Mouse (Mus musculus): ENCODE results near the gene Klk4.

The Klk4 gene

DNA sequence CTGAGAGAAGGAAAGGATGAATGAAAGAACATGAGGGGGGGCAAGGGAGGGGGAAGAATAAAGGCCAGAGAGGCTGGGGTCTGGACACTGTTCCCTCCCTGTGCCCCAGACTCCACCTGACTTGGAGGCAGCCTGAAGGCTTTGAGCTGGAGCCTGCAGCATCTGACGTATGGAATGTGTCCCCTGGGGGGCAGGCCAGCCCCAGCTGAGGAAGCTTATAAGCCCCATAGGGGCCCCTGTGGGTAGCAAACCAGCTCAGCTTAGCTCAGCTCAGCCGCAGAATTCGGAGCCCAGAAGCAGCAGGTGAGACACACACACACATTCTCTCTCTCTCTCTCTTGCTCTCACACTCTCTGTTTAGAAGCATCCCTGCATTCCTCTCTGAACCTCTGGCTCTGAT lies at the start of gene Klk4:
Gene Klk4, plus strand, starts transcription at position 249 of the 400 bp plus-strand sequence.
- no peak for DNase-seq

- no peak for DNase-seq
These were observed 39.3 kb upstream of the Klk4 start, which contains the start of gene Klk5 for GRCm38 (mm10) chr7:43841701-43842100. Gene Klk5, plus strand, starts transcription at chr7:43841971.

DNA sequence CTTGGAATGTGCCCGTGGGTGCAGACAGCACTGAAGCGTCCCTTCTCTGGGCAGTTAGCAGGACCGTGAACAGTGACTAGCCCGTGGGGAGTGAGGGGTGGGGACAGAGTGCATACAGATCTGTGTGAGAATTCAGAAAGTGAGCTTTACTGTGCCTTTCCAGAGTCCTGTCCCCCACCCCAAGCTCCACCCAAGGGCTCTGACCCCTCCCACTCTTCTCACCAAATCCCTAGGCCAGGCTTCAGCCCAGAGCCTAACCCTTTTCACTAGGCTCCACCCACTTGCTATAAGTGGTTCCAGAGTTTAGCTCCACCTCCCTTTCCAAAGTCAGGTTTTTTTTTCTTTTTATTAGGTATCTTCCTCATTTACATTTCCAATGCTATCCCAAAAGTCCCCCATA lies 37.2 kb upstream of the Klk4 start:
- DNase-seq, result no peak

DNA sequence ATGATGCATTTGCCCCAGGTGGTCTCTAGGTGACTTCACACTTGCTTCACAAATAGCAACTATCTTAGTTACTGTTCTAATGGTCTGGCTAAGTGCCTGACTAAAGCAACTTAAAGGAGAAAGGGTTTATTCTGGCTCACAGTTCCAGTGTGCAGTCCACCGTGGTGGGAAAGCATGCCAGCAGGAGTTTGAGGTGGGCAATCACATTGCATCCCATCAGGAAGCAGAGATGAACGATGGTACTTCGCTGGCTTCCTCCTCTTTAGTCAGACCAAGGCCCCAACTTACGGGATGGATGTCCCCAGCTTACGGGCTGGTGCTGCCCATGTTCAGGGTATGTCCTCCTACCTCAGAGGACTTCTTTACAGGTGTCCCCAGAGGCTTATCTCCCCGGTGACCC lies 29.3 kb upstream of the Klk4 start:
- no peak for DNase-seq

DNA sequence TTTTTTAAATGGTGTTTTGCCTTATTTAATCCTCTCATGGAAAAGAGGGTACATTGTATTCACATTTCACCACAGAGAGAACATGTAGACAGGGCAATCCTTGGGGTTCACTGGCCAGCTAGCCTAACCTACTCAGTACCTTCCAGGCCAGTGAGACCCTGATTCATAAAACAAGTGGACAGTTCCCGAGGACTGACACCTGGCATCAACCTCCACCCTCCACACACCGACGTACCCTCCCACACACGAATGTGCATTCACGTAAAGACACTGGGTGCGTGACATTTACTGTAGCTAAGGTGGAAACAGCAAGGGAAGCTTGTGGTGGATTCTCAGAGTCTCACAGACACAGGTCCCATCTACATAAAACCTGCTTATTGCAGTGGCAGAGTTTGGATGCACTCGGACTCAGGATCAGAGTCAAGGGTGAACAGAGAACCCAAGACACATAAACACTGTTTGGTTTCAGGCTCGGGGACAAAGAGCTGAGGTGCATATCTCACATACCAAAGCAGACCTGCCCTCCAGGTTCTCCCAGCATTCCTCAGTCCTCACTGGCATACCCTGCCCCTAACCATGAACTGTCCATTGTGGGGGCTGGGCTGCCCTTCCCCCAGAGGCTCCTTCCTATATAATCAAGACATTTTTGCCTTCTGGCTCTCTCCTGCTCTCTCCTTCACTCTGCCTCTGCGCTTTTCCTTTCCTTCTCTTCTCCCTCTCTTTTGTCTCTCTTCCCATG lies 26.1 kb upstream of the Klk4 start:
- DNase-seq, result no peak

DNA sequence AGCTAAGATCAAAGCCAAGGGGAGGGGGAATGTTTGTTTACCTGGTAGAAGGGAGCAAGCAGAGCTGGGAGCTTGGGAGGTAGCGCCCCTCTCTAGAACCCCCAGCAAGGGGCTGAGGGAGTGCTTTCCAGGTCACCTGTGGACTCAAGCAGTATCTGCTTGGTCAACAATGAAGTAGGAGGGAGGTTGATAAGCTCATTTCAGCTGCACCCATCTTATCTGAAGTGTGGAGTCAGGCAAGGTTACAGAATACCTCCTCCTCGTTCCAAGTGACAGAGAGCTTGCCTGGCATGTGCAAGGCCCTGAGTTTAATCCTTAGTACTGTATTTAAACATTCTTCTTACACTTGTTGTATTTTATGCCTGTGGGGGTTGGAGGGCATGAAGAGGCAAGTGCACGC lies 25.3 kb upstream of the Klk4 start:
- DNase-seq, result no peak

DNA sequence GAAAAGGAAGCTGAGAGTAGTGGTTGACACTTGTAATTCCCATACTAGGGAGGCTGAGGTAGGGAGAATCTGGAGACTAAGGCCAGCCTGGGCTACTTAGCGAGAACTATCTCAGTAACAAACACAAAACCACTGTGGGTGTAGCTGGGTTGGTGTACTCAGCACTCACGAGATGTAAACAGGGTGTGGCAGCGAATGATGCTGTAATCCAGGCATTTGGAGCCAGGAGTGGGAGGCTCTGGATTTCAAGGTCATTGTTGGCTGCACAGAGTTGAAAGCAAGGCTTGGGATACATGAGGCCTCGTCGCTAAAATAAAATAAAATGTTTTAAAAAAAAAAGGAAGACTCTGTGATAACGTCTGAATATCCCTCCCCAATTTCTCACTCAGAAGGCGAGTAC lies 24.7 kb upstream of the Klk4 start:
- no peak for DNase-seq

DNA sequence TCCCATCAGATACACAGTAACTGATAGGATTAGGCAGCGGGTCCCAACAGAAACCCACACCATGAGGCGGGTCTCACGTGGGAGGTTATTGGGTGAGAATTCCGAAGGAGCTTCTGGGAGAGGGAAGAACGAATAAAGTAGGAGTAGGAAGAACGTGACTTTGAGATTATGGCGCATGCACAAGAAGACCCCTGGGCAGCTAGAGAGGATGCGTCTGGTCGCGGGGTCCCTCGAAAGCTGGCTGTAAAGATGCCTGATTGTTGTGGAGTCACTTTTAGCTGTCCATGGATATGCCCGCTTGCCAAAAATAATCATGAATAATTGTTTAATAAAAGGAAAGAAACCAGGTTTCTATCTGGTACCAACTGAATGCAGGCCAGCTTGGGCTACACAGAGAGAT lies 23.5 kb upstream of the Klk4 start:
- no peak for DNase-seq

DNA sequence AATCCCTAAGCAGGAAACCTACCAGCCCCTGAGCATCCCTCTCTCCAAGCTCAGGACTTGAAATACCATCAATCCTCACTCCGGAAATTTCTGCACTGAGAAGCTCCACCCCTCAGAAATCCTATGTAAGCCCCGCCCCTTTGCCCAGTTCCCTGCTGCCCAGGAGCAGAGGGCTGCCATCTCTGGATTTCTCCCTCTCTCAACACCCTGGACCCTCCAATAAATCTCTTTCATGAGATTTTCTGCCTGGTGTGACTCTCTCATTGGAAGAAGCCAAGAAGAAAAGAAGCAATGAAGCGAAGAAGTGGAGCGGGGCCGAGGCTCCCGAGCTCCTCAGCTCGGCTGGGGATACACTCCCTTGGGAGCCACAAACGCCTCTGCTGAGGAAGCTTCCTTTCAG lies 20.5 kb upstream of the Klk4 start:
- no peak for DNase-seq

- peak; percentile 35 to 71 for DNase-seq
These were observed 7.7 kb upstream of the Klk4 start for GRCm38 (mm10) chr7:43873237-43873636.

DNA sequence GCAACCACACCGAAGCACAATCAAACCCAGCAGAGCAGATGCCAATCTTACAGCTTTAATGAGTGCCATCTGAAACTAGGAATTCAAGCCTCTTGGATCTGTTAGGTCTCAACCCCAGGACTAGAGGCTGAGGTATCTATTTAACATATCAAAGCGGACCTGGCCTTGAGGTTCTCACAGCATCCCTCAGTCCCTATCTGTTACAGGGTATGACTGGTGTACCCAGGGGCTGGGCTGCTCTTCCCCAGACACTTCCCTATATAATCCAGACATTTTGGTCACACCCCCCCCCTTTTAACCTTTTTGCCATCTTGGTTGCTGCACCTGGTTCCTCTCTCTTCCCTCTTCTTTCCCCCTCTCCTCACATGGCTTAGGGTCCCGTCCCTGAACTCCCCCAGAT lies 7.3 kb upstream of the Klk4 start:
- DNase-seq, result no peak

GRCm38 (mm10) chr7:43874868-43875375 lies 6.0 kb upstream of the Klk4 start:
- DNase-seq, result no peak

- no peak for DNase-seq
These were observed 4.5 kb upstream of the Klk4 start for GRCm38 (mm10) chr7:43876444-43876843.

- DNase-seq, result no peak
These were observed 2.7 kb upstream of the Klk4 start for GRCm38 (mm10) chr7:43878281-43878680.

DNA sequence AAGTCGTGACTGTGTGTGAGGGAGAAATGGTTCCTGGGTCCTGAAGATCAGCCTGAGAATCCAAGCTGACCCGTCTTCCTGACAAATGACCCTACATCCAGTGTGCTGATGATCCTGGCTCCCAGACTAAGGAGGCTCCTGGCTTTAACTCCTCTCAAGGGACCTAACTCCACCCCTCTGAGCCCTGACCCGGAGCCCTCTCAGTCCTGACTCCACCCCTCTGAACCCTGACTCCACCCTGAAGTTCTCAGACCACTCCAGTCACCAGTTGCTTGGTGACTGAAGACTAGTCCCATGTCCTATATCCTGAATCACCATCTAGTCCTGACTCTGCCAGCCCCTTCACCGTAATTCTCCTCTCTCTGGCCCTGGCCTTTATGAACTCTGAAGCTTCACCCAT lies 1.4 kb downstream of the Klk4 start:
- DNase-seq, result no peak

DNA sequence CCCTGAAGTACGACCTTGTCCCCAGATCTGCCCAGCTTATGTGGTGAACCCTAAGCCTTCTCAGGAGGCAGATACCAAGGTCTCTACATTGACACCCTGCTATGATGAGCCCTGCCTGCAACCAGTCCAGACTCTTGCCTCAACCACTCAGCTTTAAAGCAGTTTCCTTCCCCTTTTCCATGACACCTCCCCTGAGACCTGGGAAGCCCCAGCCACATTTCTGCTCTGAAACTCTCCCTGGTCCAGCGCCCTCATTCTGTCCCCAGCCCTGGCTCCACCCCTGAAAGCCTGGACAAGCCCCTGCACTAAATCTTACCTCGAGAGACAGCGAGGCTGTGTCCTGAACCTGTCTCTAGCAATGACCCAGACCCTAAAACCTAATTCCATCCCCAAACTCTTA lies 1.9 kb downstream of the Klk4 start:
- DNase-seq, result no peak

DNA sequence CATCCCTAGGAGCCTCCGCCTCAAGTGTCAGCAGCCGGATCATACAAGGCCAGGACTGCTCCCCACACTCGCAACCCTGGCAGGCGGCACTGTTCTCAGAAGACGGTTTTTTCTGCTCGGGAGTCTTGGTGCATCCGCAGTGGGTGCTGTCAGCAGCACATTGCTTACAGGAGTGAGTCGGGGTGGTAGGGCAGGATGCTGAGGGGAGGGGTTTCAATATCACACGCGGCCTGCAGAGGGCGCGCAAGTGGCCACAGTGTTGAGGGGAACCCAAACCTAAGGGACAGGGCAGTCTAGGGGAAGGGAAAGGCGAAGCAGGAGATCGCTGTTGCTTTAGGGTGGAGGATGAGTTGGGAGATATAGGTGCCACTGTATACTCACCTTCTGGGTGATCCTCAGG lies 2.6 kb downstream of the Klk4 start:
- DNase-seq, result peak; percentile 22 to 51

GRCm38 (mm10) chr7:43891365-43891764 lies 10.4 kb downstream of the Klk4 start:
- DNase-seq, result no peak

DNA sequence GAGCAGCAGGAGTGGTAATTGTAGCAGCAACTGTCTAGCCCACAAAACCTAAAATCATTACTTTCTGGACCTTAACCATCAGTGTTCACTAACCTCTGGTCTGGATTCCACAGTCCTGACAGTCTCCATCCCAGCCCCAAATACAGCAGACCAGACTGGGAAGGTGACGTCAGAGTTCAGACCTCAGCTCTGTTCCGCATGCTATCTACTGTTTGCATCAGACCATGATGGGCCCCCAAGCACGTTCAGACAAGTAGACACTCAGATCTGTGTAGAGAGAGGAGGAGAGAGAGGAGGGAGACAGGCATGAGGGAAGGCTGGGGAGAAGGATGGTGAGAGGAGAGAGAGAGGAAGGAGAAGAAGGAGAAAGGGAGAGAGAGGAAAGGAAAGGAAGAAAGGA lies 10.8 kb downstream of the Klk4 start:
- DNase-seq, result no peak

DNA sequence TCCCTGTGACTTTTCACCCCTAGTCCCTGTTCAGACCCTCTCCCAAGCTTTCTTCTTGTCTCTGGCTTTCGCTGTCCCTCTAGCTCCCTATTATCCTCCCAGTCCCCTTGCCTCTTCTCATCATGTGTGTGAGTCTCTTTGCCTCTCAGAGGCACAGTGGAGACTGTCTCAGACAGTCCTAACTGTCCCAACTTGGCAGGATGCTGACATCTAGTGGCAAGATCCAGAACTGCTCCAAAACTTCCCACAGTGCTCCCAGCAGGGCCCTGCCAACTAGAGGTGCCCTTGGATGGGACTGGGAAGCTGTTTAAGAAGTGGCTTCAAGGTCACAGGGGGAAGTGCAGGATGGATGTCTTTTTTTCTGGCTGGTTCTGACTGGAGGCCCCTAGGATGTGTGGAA lies 13.9 kb downstream of the Klk4 start:
- peak; percentile 71 to 83 for DNase-seq

DNA sequence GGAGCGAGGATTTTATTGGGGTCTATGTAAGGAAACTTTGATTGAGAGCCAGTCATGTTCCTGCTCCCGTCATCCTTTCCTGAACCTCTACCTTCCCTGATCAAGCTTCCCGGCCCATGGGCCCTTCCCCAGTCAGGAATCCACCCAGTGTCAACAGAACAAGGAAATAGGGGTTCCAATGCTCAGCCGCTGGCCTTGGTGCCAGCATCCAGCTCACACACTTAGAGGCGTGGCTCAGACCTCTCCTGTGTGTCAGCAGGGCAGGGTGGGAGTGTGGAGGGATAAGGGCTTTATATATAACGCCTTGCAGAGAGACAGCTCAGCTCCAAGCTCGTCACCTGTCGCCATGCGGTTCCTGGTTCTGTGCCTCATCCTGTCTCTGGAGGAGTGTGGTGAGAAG lies 33.9 kb downstream of the Klk4 start:
- no peak for DNase-seq

GRCm38 (mm10) chr7:43918426-43918825 lies 37.5 kb downstream of the Klk4 start:
- DNase-seq, result no peak

- no peak for DNase-seq
These were observed 37.9 kb downstream of the Klk4 start for GRCm38 (mm10) chr7:43918871-43919270.

GRCm38 (mm10) chr7:43919559-43920451 lies 38.8 kb downstream of the Klk4 start:
- DNase-seq, result peak; percentile 40 to 72

Data from cerebellum, postnatal 25 days (tissue).